Mouse (Mus musculus): ENCODE results near the gene Mrpl35.
A peak's percentile ranks its signal among the peaks of the same experiment; 100 is the strongest.

Gene Mrpl35

GRCm38 (mm10) chr6:71791771-71792170 is 35.0 kb downstream of the Mrpl35 start:
- no peak for DNase-seq

DNA sequence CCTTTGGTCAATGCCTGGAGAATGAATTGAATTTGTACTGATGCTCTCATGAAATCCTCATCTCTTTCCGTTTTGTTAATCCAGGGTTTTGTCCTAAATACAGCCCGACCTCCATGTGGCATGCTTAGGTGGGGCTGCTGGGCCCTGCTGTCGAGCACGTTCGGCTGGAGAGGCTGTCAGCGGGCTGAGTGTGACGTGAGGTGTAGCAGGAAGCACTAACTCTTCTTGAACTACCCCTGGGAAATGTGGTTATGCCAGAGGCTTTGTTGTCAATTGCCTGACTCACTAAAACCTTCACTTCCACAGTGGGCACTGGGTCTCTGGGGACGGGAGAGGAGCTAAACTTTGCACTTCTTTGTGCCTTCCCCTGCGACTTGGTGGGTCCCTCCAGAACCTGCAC is 38.4 kb downstream of the Mrpl35 start:
- DNase-seq: no peak

DNA sequence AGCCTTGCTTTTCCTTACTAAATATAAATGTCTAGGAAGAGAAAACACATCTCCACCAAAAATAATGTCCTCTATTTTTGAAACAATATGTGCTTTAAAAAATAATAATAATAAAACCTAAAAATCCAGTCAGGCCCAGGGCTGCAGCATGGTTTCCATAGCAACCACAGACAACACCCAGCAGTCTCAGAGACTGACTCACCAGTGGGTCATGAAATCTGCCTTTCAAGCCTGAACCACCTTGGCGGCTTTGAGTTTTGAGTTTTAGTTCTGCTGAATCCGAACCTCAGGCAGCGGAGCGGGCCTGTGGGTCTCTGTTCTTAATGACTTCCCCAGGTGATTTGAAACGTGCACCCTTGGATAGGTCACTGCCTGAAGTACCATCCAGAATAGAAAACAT is 43.6 kb downstream of the Mrpl35 start:
- no peak for DNase-seq

- DNase-seq: no peak
These were observed 46.3 kb downstream of the Mrpl35 start for GRCm38 (mm10) chr6:71780431-71780830.

DNA sequence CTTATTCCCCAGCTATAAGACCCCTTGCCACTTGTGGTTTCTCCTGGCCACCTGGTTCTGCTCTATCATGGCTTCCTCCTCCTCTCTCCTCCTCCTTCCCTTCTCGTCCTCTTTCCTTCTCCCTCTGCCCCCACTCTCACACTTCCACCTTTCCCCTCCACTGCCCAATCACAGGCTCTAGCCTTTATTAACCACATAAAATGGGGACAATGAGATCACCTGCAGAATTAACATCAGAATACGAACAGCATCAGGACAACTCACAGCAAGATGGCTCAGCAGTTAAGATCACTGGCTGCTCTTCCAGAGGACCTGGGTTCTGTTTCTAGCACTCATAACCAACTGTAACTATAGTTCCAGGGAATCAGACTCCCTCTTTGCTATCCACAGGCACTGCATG is 46.9 kb downstream of the Mrpl35 start:
- no peak for DNase-seq

DNA sequence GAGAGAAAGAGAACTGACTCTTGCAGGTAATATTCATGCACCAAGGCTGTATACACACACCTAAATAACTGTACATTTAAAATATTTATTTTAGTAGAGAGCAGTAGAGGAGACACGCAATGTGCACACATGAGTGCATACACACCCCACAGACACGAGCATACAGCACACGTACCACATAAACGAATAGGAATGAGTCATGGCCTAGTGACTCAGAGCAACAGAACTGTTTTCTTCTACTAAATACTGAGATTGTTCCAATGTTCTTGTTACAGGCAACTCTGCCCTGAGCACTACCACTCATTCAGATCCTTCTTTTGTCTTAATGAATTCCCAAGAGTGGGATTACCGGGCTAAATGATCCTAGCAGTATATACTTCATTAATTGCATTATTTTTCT is 48.8 kb downstream of the Mrpl35 start:
- no peak for DNase-seq

- DNase-seq: no peak
These were observed 54.0 kb downstream of the Mrpl35 start for GRCm38 (mm10) chr6:71772636-71773208.

DNA sequence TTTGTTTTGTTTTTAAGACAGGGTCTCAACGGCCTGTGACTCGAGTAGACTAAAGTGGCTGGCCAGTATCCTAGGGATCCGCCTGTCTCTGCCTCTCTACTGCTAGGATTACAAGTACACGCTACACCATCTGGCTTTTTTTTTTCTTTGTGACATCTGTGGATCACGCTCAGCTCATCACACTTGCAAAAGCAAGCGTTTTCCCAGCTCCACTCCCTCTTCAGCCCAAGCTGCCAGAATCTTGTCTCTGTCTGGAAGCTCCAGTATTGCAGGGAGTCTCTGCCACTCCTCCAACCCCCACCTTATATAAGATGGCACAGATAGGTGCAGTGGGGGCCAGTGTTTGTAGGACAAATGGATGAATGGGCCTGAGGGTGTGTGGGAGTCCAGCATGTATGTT is 54.6 kb downstream of the Mrpl35 start:
- DNase-seq: no peak

- DNase-seq: no peak
These were observed 55.5 kb downstream of the Mrpl35 start for GRCm38 (mm10) chr6:71771282-71771681.

- no peak for DNase-seq
These were observed 55.9 kb downstream of the Mrpl35 start for GRCm38 (mm10) chr6:71770856-71771255.

- DNase-seq: peak; percentile 14
These were observed 56.7 kb downstream of the Mrpl35 start for GRCm38 (mm10) chr6:71769901-71770690.

GRCm38 (mm10) chr6:71767761-71768160 is 59.0 kb downstream of the Mrpl35 start:
- no peak for DNase-seq

All from retina, postnatal 1 day (tissue).